ENCODE assay signal across 7 mouse cellular contexts in the genomic region with DNA sequence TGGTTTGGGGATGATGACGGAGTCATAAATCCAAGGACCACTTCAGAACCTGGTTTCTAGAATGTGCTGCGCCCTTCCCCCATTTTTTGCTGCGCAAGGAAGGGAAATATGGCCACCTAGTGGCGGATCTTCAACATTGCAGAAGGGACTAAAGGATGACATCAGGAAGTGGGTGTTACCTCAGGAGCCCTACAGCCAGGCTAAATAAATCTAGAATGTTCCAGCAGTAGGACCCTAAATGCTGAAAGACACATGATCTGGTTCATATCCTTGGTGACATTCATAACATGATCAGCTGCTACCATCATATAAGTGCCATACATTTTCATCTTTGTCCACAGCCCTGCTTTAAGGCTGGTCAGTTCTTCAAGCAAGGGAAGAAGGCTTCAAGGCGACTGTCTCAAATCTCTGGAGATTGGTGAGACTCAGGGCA. TPM values are rescaled to one million over a fixed set of nuclear protein-coding genes. Genes with fewer than 3 reads are reported as not detected.
DNase-seq lines count a peak whose midpoint lies in the region; ATAC-seq lines count a peak whose summit lies in the region.
"Not testable (repeated sequence)": the region's sequence is repeated elsewhere in the genome, so short reads cannot be mapped to it uniquely, and the experiment has no call there.

A gene (plus strand): TSS at position 383 of the 433 bp plus-strand sequence.

- H3K27ac ChIP-seq in intestine, embryonic 15.5 days, result not testable (repeated sequence)

- H3K9ac ChIP-seq in intestine, embryonic 15.5 days, result peak within 1 kb of the TSS; percentile 45; the same call in 1 of the 2 replicates

- peak; percentile 91 for ATAC-seq in granulocyte monocyte progenitor cell, adult 5-6 weeks (replicated peaks; ENCODE audit: poor library complexity, severe bottlenecking)
- ATAC-seq in intestine, embryonic 15.5 days, result peak; percentile 39
- ATAC-seq in megakaryocyte progenitor cell, adult 5-6 weeks (replicated peaks; ENCODE audit: poor library complexity), result peak; percentile 93

- H3K9me3 ChIP-seq in intestine, embryonic 15.5 days, result not testable (repeated sequence)

- H3K27me3 ChIP-seq in intestine, embryonic 15.5 days (replicated peaks), result not testable (repeated sequence)

- H3K4me3 ChIP-seq in intestine, embryonic 15.5 days (replicated peaks), result peak within 1 kb of the TSS; percentile 50

- WGBS in intestine, embryonic 15.5 days, result 18% methylated on average over 4 of the region's 5 CpGs

- DNase-seq in adrenal gland, postnatal 10 days, result peak; percentile 45
- peak; percentile 27 for DNase-seq in embryo, embryonic 9.5 days (ENCODE audit: extremely low spot score)
- peak; percentile 58 to 71 for DNase-seq in left cerebral cortex, postnatal 14 days (ENCODE audit: low spot score in 2 of 2)
- DNase-seq in right cerebral cortex, postnatal 14 days, result peak; percentile 41

- H3K4me2 ChIP-seq in intestine, embryonic 15.5 days (replicated peaks), result peak within 1 kb of the TSS; percentile 64

- not testable (repeated sequence) for H3K36me3 ChIP-seq in intestine, embryonic 15.5 days

- H3K4me1 ChIP-seq in intestine, embryonic 15.5 days (replicated peaks), result not testable (repeated sequence)

- intact Hi-C loops in left cerebral cortex, postnatal 14 days (cut with DNase I), result not testable (repeated sequence)

RNA-seq across cellular contexts. Expression of the gene that starts here (rescaled TPM):
- total RNA-seq in adrenal gland, postnatal 10 days (2021), result 10 to 100 TPM; 25.1 to 33.5 TPM
- total RNA-seq in granulocyte monocyte progenitor cell, adult 5-6 weeks (2014; fragmentation: Nextera tagmentation), result 18.9 and 28.2 TPM in 2 replicates
- total RNA-seq in granulocyte monocyte progenitor cell, adult 5-6 weeks (2017), result 28.9 and 29.3 TPM in 2 replicates
- polyA plus RNA-seq in intestine, embryonic 15.5 days (2015; fragmentation: Nextera tagmentation; extraction: Ambion mirVana), result 32.6 and 35.7 TPM in 2 replicates
- total RNA-seq in left cerebral cortex, postnatal 14 days (2021), result 10 to 100 TPM; 66.2 to 71.2 TPM
- 23.0 and 26.4 TPM in 2 replicates for total RNA-seq in megakaryocyte progenitor cell, adult 5-6 weeks (2015)
- 27.8 and 30.1 TPM in 2 replicates for total RNA-seq in megakaryocyte progenitor cell, adult 5-6 weeks (2017)

Comparison
In these comparisons a context has a peak if more than half of its experiments do, and no peak if none do; other contexts are left out.
1. ATAC-seq: peak in every context shown above with its lines; median percentile 93 in megakaryocyte progenitor cell, adult 5-6 weeks; 91 in granulocyte monocyte progenitor cell, adult 5-6 weeks; 39 in intestine, embryonic 15.5 days.